In the genomic region with DNA sequence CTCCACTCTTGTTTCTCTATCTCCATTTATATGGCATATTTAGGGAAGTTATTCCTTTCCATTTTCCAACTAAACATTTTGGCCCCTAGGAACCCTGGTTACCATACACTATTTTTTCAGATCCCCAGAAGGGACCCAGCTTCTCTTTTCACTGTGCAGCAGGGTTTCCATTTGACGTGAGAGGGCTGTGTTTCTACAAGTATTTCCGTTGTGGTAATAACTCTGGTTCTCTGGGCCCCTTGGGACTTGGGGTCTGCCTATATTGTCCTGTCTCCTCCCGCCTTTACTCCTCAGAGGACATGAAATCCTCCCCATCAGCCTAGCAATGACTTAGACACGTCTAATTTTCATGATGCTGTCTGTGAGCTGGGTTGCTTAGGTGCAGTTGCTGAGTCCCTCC, we compare ENCODE assay signal across 22 mouse cellular contexts. TPM values are rescaled to one million over a fixed set of nuclear protein-coding genes. Genes with fewer than 3 reads are reported as not detected.
DNase-seq lines count a peak whose midpoint lies in the region; TF ChIP-seq lines count a peak whose summit lies in the region.
"Had no signal": no experiment of that assay in that cellular context is flagged by ENCODE, and none has a peak within 500 bp of the region (broad histone marks: within the 10 kb centered on the region; RNA-seq: fewer than 3 reads in every experiment).

No protein-coding gene starts in this region.

- DNase-seq in spleen, adult 2 months (ENCODE audit: low read depth in 1 of 2, low spot score in 2 of 2): peak; percentile 27 to 37
- DNase-seq in spleen, postnatal 14 days (ENCODE audit: low spot score in 2 of 2): no peak
- DNase-seq in A20 (ENCODE audit: low read depth, low spot score) (peak; percentile 38), CH12.LX (ENCODE audit: extremely low read depth) (peak; percentile 87)
- no peak for DNase-seq in cerebellum, adult 8-10 months
- DNase-seq in right cerebral cortex, postnatal 14 days: no peak
- DNase-seq: adrenal gland, adult 2 months; adrenal gland, postnatal 10 days; adrenal gland, postnatal 25 days; cerebellum, adult 11 months; cerebellum, adult 18-20 months; cerebellum, adult 9-10 months; cerebellum, postnatal 10 days; cerebellum, postnatal 25 days; forebrain, postnatal 0 days had no signal

- no peaks in the 10 kb centered on the region for H3K27me3 ChIP-seq in spleen, adult 2 months (ENCODE audit: control insufficient read depth, insufficient read depth, low read length)
- peaks cover 39% of the 10 kb centered on the region for H3K27me3 ChIP-seq in CH12.LX (replicated peaks)
- H3K27me3 ChIP-seq: embryonic facial prominence, embryonic 12.5 days; forebrain, embryonic 13.5 days; forebrain, embryonic 15.5 days had no signal

- no peak for TF ChIP-seq RAD21 in CH12.LX (IDR thresholded peaks at IDR 0.05; ENCODE audit: low read depth, low read length)

- no peaks in the 10 kb centered on the region for H3K79me2 ChIP-seq in CH12.LX (replicated peaks; ENCODE audit: control insufficient read depth, extremely low read depth, insufficient read depth, poor library complexity, severe bottlenecking)

- no peaks in the 10 kb centered on the region for H3K36me3 ChIP-seq in spleen, adult 2 months (ENCODE audit: control insufficient read depth, insufficient read depth, low read length)
- no peaks in the 10 kb centered on the region for H3K36me3 ChIP-seq in CH12.LX (replicated peaks in 1 of 2; ENCODE audit: control insufficient read depth in 1 of 2, insufficient read depth in 1 of 2, low read length in 1 of 2)
- H3K36me3 ChIP-seq: embryonic facial prominence, embryonic 10.5 days; embryonic facial prominence, embryonic 12.5 days; forebrain, embryonic 15.5 days had no signal

- 0 out of 2 replicates have a peak overlapping the region, but pooled peaks have one; percentile 16 for H3K27ac ChIP-seq in spleen, adult 2 months (ENCODE audit: insufficient read depth, low read length)
- H3K27ac ChIP-seq in CH12.LX (ENCODE audit: insufficient read depth, low read depth): no peak overlapping the region
- H3K27ac ChIP-seq: embryonic facial prominence, embryonic 10.5 days; embryonic facial prominence, embryonic 12.5 days; forebrain, embryonic 13.5 days; forebrain, embryonic 15.5 days had no signal

- WGBS in spleen, adult 2 months: 34% methylated on average over 4 of the region's 4 CpGs

- no peak for TF ChIP-seq POLR2A in spleen, adult 2 months (IDR thresholded peaks at IDR 0.05; ENCODE audit: low read depth, low read length)
- no peak for TF ChIP-seq POLR2A in CH12.LX (IDR thresholded peaks at IDR 0.05; ENCODE audit: low read depth, low read length)

- no peak for TF ChIP-seq CTCF in spleen, adult 2 months (IDR thresholded peaks at IDR 0.05; ENCODE audit: extremely low read depth, insufficient read depth, insufficient read length, insufficient replicate concordance)
- TF ChIP-seq CTCF in CH12.LX (conservative IDR thresholded peaks at IDR 0.05 in 1 of 2, IDR thresholded peaks at IDR 0.05 in 1 of 2; ENCODE audit: low read depth in 2 of 2, low read length in 2 of 2): no peak

- dilution Hi-C loops in CH12.LX (cut with MboI; ENCODE audit: extremely low pct_ligation_motif_present, extremely low pct_unique_long_range_greater_than_20kb, low sequenced_read_pairs): no loop called here

- no peak overlapping the region for H3K9ac ChIP-seq in CH12.LX (ENCODE audit: insufficient read depth, low read depth)
- H3K9ac ChIP-seq: embryonic facial prominence, embryonic 12.5 days; forebrain, embryonic 13.5 days; forebrain, embryonic 15.5 days; forebrain, postnatal 0 days had no signal

- TF ChIP-seq EP300 in CH12.LX (IDR thresholded peaks at IDR 0.05; ENCODE audit: low read length): peak; percentile 85

- no peaks in the 10 kb centered on the region for H3K9me3 ChIP-seq in CH12.LX (replicated peaks; ENCODE audit: low read length)
- H3K9me3 ChIP-seq: embryonic facial prominence, embryonic 10.5 days; embryonic facial prominence, embryonic 12.5 days; forebrain, embryonic 13.5 days; forebrain, embryonic 15.5 days had no signal

- H3K4me1 ChIP-seq in spleen, adult 2 months (ENCODE audit: control insufficient read depth, insufficient read depth, insufficient read length): peaks cover 23% of the 10 kb centered on the region; the same call in 1 of the 2 replicates
- H3K4me1 ChIP-seq in CH12.LX (ENCODE audit: control insufficient read depth in 1 of 2, insufficient read depth in 2 of 2): peaks cover 16 to 32% of the 10 kb centered on the region in 2 experiments
- H3K4me1 ChIP-seq: embryonic facial prominence, embryonic 10.5 days; embryonic facial prominence, embryonic 12.5 days; forebrain, embryonic 13.5 days; forebrain, embryonic 15.5 days had no signal

- in situ Hi-C loops in CH12.LX (cut with MboI; ENCODE audit: low pct_ligation_motif_present, low pct_unique_long_range_greater_than_20kb, low sequenced_read_pairs): loop anchor here (5.0 kb wide), 1 partner anchor 92 kb away; a partner anchor contains a TSS

- H3K4me2 ChIP-seq in CH12.LX (ENCODE audit: insufficient read depth, low read depth, poor library complexity, severe bottlenecking): peak overlapping the region; percentile 69
- H3K4me2 ChIP-seq: embryonic facial prominence, embryonic 12.5 days; forebrain, embryonic 13.5 days; forebrain, embryonic 15.5 days had no signal

- no peak overlapping the region for H3K4me3 ChIP-seq in spleen, adult 2 months (ENCODE audit: extremely low read depth, insufficient read depth, insufficient read length)
- no peak overlapping the region for H3K4me3 ChIP-seq in CH12.LX (replicated peaks in 1 of 3; ENCODE audit: low read depth in 2 of 3, low read length in 2 of 3, poor library complexity in 1 of 3)
- H3K4me3 ChIP-seq: embryonic facial prominence, embryonic 10.5 days; embryonic facial prominence, embryonic 12.5 days; forebrain, embryonic 13.5 days; forebrain, embryonic 15.5 days had no signal

TF ChIP-seq in CH12.LX, 34 proteins besides CTCF, POLR2A, EP300 and RAD21:
- no peak for TF ChIP-seq NRF1 (IDR thresholded peaks at IDR 0.05; ENCODE audit: low read depth, low read length)
- TF ChIP-seq ZKSCAN1 (IDR thresholded peaks at IDR 0.05; ENCODE audit: borderline replicate concordance, low read depth, low read length): no peak
- 0 out of 2 replicates have a peak, but pooled peaks have one; percentile 30 for TF ChIP-seq ELF1 (IDR thresholded peaks at IDR 0.05; ENCODE audit: low read depth, low read length)
- no peak for TF ChIP-seq MAX (IDR thresholded peaks at IDR 0.05; ENCODE audit: low read length)
- no peak for TF ChIP-seq KAT2A (IDR thresholded peaks at IDR 0.05; ENCODE audit: insufficient replicate concordance, low read length)
- no peak; the same call in 1 of the 2 replicates for TF ChIP-seq SIN3A (IDR thresholded peaks at IDR 0.05; ENCODE audit: low read length)
- TF ChIP-seq CHD2 (IDR thresholded peaks at IDR 0.05; ENCODE audit: low read length): peak; percentile 53; the same call in 1 of the 2 replicates
- peak; percentile 55 for TF ChIP-seq ZNF384 (IDR thresholded peaks at IDR 0.05; ENCODE audit: low read depth, low read length)
- TF ChIP-seq ZMIZ1 (IDR thresholded peaks at IDR 0.05; ENCODE audit: low read depth, low read length): no peak
- TF ChIP-seq JUND (conservative IDR thresholded peaks at IDR 0.05; ENCODE audit: low read depth, low read length): 0 out of 2 replicates have a peak, but pooled peaks have one; percentile 21
- TF ChIP-seq USF1 (IDR thresholded peaks at IDR 0.05; ENCODE audit: low read depth, low read length): no peak
- TF ChIP-seq JUN (IDR thresholded peaks at IDR 0.05; ENCODE audit: insufficient read depth, low read depth, low read length): peak; percentile 46; the same call in 1 of the 2 replicates
- peak; percentile 68 for TF ChIP-seq ETS1 (conservative IDR thresholded peaks at IDR 0.05; ENCODE audit: low read depth, low read length)
- TF ChIP-seq MAFK (IDR thresholded peaks at IDR 0.05; ENCODE audit: insufficient replicate concordance, low read length): peak; percentile 64; the same call in 1 of the 2 replicates
- peak; percentile 64 for TF ChIP-seq BHLHE40 (IDR thresholded peaks at IDR 0.05; ENCODE audit: low read depth, low read length)
- TF ChIP-seq MAZ (IDR thresholded peaks at IDR 0.05; ENCODE audit: low read depth, low read length): peak; percentile 67; the same call in 1 of the 2 replicates
- no peak for TF ChIP-seq PAX5 (IDR thresholded peaks at IDR 0.05; ENCODE audit: low read length)
- no peak for TF ChIP-seq SMC3 (IDR thresholded peaks at IDR 0.05; ENCODE audit: low read depth, low read length)
- TF ChIP-seq TCF12 (IDR thresholded peaks at IDR 0.05; ENCODE audit: low read depth, low read length): no peak
- 0 out of 2 replicates have a peak, but pooled peaks have one; percentile 60 for TF ChIP-seq RCOR1 (conservative IDR thresholded peaks at IDR 0.05; ENCODE audit: low read depth, low read length)
- peak; percentile 53; the same call in 1 of the 2 replicates for TF ChIP-seq MEF2A (IDR thresholded peaks at IDR 0.05; ENCODE audit: borderline replicate concordance, low read depth, low read length)
- no peak for TF ChIP-seq UBTF (IDR thresholded peaks at IDR 0.05; ENCODE audit: low read depth, low read length)
- no peak for TF ChIP-seq GABPA (IDR thresholded peaks at IDR 0.05; ENCODE audit: insufficient replicate concordance, low read depth, low read length)
- no peak for TF ChIP-seq USF2 (conservative IDR thresholded peaks at IDR 0.05; ENCODE audit: low read depth, low read length)
- peak; percentile 86 for TF ChIP-seq IRF4 (IDR thresholded peaks at IDR 0.05; ENCODE audit: low read depth, low read length)
- TF ChIP-seq POLR2AphosphoS2 (IDR thresholded peaks at IDR 0.05; ENCODE audit: low read depth, low read length): no peak
- TF ChIP-seq HCFC1 (IDR thresholded peaks at IDR 0.05; ENCODE audit: low read depth, low read length): no peak
TF ChIP-seq in CH12.LX: peak in this region for 12.

RNA-seq across cellular contexts. Expression of a gene that starts 12.2 kb away (rescaled TPM):
- 2.0 and 2.3 TPM in 2 replicates for polyA plus RNA-seq in spleen, adult 2 months (2012; rRNA removed)
- total RNA-seq in CH12.LX (2012; rRNA removed): under 0.01 TPM in 2 replicates
- 0.04 TPM in 1 of 2 replicates, not detected in the other for total RNA-seq in CH12.LX (2014; rRNA removed)
- polyA plus RNA-seq in CH12.LX (2012; ENCODE audit: insufficient read length, low read depth): 0.12 and 0.19 TPM in 2 replicates
- total RNA-seq: MEL had no signal

RNA-seq across cellular contexts. Expression of a gene that starts 24.4 kb away (rescaled TPM):
- 2.2 and 2.8 TPM in 2 replicates for polyA plus RNA-seq in spleen, adult 2 months (2012; rRNA removed)
- not detected in 2 replicates for total RNA-seq in CH12.LX (2012; rRNA removed)
- 0.43 and 0.61 TPM in 2 replicates for total RNA-seq in CH12.LX (2014; rRNA removed)
- 0.18 and 0.21 TPM in 2 replicates for polyA plus RNA-seq in CH12.LX (2012; ENCODE audit: insufficient read length, low read depth)
- total RNA-seq: forebrain, postnatal 0 days; MEL had no signal
- polyA plus RNA-seq: brain, embryonic 14.5 days; embryonic facial prominence, embryonic 10.5 days; embryonic facial prominence, embryonic 12.5 days; forebrain, embryonic 11.5 days; forebrain, embryonic 13.5 days; forebrain, embryonic 15.5 days; forebrain, postnatal 0 days had no signal

Comparison
In these comparisons a context has a peak if more than half of its experiments do, and no peak if none do; other contexts are left out.
1. DNase-seq: peak in spleen, adult 2 months (2 of 2), A20 (single experiment) and CH12.LX (single experiment); none in spleen, postnatal 14 days (0 of 2), cerebellum, adult 8-10 months (single experiment) and right cerebral cortex, postnatal 14 days (single experiment).